Mouse (Mus musculus) E14TG2a.4 (cell line): ENCODE data around the gene Olfr203.

ENCODE experiments used
- H3K27me3 ChIP-seq: 2 replicates; pipeline ENCODE4 v1.6.1; 2014; ENCODE audit warnings: low read length, control low read depth; ENCODE audit not compliant: insufficient read depth
- H3K36me3 ChIP-seq: 2 replicates; pipeline ENCODE4 v1.6.1; 2014; ENCODE audit warnings: low read length, control low read depth; ENCODE audit not compliant: insufficient read depth
- H3K4me1 ChIP-seq: replicated peaks from 2 replicates; pipeline ENCODE4 v1.6.1; 2014; ENCODE audit warnings: low read depth, low read length, control low read depth
- H3K4me3 ChIP-seq: replicated peaks from 2 replicates; pipeline ENCODE4 v1.5.1; 2014; ENCODE audit warnings: mild to moderate bottlenecking, low read length
- H3K9me3 ChIP-seq: 2 replicates; pipeline ENCODE4 v1.6.1; 2014; ENCODE audit warnings: low read length, control low read depth
- CTCF ChIP-seq: conservative IDR thresholded peaks from 2 replicates; pipeline ENCODE4 v1.5.1; 2014; ENCODE audit warnings: low read length
- NANOG ChIP-seq: IDR thresholded peaks from 2 replicates; pipeline ENCODE4 v1.6.1; 2014; ENCODE audit warnings: borderline replicate concordance, low read length, mixed read lengths
- POU5F1 ChIP-seq: IDR thresholded peaks from 2 replicates; pipeline ENCODE4 v1.6.1; 2014; ENCODE audit warnings: low read length, borderline replicate concordance

The Olfr203 gene

DNA sequence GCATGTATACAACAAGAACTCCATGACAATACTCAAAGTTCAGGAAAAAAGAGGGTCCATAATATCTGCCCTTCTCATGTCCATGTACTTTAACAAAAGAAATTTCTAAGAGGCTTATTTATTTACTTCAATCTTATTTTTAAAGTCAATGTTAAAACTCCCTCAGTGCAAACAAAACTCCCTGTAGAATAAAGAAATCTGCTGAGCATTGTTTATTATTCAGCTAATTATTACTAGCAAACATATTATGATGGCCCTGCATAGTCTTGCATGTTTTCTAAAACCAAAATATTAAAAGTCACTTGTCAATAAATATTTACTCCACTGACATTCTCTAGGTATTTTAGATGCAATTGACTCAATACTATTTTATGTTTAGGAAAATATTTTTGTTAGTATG lies 32.4 kb downstream of the Olfr203 start, which contains the start of gene Olfr205:
Gene Olfr205, minus strand, starts transcription at position 101 of the 400 bp plus-strand sequence.
- peaks cover 4% of the 10 kb centered on the region for H3K9me3 ChIP-seq
- H3K27me3 ChIP-seq: no peaks in the 10 kb centered on the region
- H3K4me3 ChIP-seq: no peak within 1 kb of the TSS
- no peaks in the 10 kb centered on the region for H3K36me3 ChIP-seq
- TF ChIP-seq POU5F1 (no peak), CTCF (no peak), NANOG (no peak)
- H3K4me1 ChIP-seq: no peaks in the 10 kb centered on the region

DNA sequence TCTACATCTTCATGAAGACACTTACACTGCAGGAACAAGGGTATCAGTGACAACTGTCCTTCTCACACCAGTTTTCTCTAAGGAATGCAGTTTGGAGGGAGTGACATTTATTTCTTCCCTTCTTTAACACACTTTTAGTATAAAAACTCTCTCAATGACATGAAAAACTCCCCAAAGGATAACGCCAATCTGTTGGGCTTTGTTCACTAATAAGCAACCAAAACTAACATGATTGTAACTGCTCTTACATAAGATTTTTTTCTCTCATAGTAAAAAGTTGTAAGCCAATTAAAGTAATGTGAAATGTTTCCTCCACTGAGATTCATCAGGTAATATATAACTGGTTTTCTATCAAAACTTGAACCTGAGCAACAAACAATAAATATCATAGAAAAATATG lies 50.5 kb downstream of the Olfr203 start, which contains the start of gene Olfr206:
Gene Olfr206, minus strand, starts transcription at position 101 of the 400 bp plus-strand sequence.
- H3K27me3 ChIP-seq: no peaks in the 10 kb centered on the region
- TF ChIP-seq CTCF (no peak), NANOG (no peak), POU5F1 (no peak)
- no peaks in the 10 kb centered on the region for H3K9me3 ChIP-seq
- H3K4me1 ChIP-seq: no peaks in the 10 kb centered on the region
- no peaks in the 10 kb centered on the region for H3K36me3 ChIP-seq
- H3K4me3 ChIP-seq: no peak within 1 kb of the TSS
